Mouse (Mus musculus): ENCODE data around the gene Nedd9. TPM values are rescaled to one million over a fixed set of nuclear protein-coding genes. Genes with fewer than 3 reads are reported as not detected.
"Not testable (repeated sequence)": the region's sequence is repeated elsewhere in the genome, so short reads cannot be mapped to it uniquely, and the experiment has no call there.

Gene Nedd9
- total RNA-seq, 2 experiments from 2014 or later, result 6.4 to 17.0 TPM

GRCm38 (mm10) chr13:41381806-41382546 lies 105.2 kb downstream of the Nedd9 start:
- no peak for ATAC-seq (replicated peaks; ENCODE audit: low FRiP score, low TSS enrichment, poor library complexity, severe bottlenecking)

DNA sequence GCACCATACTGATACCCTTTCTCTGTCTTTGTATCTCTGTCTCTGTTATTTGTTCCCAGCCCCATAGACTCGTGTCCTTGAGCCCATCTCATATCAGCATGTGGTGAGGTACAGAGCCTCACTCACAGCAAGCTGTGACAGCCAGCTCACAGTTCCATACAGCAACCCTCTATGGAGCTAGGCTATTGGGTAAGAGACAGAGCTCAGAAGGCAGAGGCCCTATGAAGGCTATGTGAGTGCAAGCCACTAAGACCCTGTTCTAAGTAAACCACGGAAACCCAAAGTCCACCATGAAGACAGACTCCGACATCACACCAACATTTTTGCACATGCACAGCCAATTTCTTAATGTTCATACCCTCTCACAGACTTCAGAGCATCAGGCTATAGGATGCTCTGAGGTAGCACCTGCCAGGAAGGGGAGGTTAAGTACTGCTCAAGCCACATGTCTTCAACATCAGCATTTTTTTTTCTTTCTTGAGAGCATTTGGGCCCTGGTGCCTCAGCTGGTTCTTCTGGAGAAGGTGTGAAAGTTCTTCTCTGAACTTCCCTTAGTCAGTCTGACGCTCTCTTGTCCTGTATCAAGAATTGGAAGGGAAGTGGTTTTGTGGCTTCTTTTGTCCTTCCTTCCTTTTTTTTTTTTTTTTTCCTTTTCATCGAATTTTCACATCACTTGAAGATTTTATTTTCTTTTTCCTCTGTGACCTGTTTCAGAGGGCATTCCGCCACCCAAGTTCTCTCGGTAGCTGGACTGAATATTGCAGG lies 105.9 kb downstream of the Nedd9 start:
- ATAC-seq (replicated peaks; ENCODE audit: low FRiP score, low TSS enrichment, poor library complexity, severe bottlenecking), result no peak

- no peak for ATAC-seq (replicated peaks; ENCODE audit: low FRiP score, low TSS enrichment, poor library complexity, severe bottlenecking)
These were observed 107.2 kb downstream of the Nedd9 start for GRCm38 (mm10) chr13:41379951-41380465.

- ATAC-seq (replicated peaks; ENCODE audit: low FRiP score, low TSS enrichment, poor library complexity, severe bottlenecking), result no peak
These were observed 108.7 kb downstream of the Nedd9 start for GRCm38 (mm10) chr13:41378462-41378861.

DNA sequence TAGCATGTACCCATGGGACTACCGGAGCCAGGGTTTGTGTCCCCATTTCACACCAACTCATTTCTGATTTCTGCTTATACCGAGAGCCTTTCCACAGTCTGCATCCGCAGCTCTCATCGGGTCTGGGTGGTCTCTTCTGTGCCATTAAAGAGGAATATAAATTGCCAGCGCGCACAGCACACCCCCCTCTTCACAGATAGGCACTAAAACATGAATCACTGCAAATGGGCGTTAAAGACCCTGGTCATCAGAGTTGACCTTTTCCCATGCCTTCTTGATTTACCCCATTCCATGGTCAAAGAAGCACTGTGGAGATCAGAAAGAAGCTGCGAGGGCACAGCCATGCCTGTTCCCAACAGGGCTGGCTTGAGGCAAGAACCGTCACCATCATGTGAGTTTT lies 109.3 kb downstream of the Nedd9 start:
- no peak for ATAC-seq (replicated peaks; ENCODE audit: low FRiP score, low TSS enrichment, poor library complexity, severe bottlenecking)

- ATAC-seq (replicated peaks; ENCODE audit: low FRiP score, low TSS enrichment, poor library complexity, severe bottlenecking), result no peak
These were observed 110.1 kb downstream of the Nedd9 start for GRCm38 (mm10) chr13:41377011-41377431.

DNA sequence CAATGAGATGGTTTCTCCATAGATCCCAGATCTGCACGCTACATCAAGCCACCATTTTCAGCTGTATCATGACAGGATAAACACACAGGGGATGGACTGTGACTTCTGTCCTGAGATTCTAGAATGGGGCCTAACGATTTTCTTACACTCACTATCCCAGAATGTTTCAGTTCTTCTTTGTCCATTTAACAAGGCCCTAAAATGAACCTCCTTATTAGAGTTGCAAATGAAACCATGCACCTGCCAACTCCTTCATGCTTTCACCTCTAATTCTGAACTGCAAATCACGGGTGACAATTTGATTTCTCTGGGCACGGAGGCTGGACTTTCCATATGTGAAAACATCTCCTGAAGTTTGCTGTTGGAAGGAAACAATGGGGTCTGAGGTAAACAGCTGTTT lies 111.1 kb downstream of the Nedd9 start:
- ATAC-seq (replicated peaks; ENCODE audit: low FRiP score, low TSS enrichment, poor library complexity, severe bottlenecking), result no peak

DNA sequence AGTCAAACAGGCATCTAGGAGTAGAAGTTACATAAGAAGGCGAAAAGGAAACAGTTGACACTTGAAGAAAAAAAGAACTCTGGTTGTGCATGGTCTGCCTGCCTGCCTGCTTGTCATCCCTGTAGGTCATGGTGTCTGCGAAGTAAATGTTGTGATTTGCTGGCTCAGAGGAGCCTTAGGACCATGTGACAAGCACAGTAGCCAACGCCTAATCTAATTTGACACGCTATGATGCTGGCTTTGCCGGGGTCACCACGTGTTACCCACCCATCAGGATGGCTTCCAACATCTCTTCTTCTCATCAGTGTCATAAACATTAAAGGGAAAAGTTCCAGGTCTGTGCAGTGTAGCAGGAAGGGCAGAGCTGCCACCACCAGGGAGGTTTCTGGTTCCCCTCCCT lies 111.5 kb downstream of the Nedd9 start:
- ATAC-seq (replicated peaks; ENCODE audit: low FRiP score, low TSS enrichment, poor library complexity, severe bottlenecking), result no peak

DNA sequence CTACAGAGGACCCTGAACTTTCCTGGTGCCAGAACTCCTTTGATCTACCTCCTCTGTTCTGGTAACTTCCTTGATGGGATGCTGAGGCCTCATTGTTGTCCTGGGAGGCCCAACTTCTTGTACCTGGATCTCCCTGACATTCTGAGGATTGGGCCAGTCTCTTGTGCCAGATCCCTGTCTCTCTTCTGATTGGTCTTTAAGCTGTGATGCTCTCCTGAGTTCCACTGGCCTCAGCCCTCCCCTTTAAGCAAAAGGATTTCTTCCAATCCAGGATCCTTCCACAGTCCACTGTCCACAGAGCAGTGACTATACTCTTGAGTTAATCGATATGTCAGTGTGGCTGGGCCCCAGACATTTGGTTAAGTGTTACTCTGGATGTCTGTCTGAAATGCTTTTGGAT lies 112.3 kb downstream of the Nedd9 start:
- no peak for ATAC-seq (replicated peaks; ENCODE audit: low FRiP score, low TSS enrichment, poor library complexity, severe bottlenecking)

- no peak for ATAC-seq (replicated peaks; ENCODE audit: low FRiP score, low TSS enrichment, poor library complexity, severe bottlenecking)
These were observed 114.4 kb downstream of the Nedd9 start for GRCm38 (mm10) chr13:41372555-41373460.

DNA sequence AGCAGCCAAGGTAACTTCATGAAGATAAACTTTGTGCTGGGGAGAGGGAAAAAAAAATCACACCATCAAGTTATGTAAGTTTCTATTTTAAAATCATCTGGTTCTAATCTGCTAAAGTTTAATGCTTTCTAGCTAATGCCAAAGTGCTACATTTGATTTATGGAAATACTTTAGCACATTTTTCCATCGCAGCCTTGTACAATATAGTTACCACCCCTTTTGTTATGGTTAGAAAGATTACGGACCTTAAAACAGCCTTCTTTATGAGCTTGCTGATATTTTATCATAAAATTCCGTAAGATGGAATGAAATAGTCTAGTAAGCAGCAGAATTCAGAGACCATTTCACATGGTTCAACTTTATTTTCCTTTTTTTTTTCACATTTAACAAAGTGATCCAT lies 115.6 kb downstream of the Nedd9 start:
- ATAC-seq (replicated peaks; ENCODE audit: low FRiP score, low TSS enrichment, poor library complexity, severe bottlenecking), result no peak

GRCm38 (mm10) chr13:41368612-41369011 lies 118.5 kb downstream of the Nedd9 start:
- no peak for ATAC-seq (replicated peaks; ENCODE audit: low FRiP score, low TSS enrichment, poor library complexity, severe bottlenecking)

- no peak for ATAC-seq (replicated peaks; ENCODE audit: low FRiP score, low TSS enrichment, poor library complexity, severe bottlenecking)
These were observed 120.0 kb downstream of the Nedd9 start for GRCm38 (mm10) chr13:41367176-41367611.

DNA sequence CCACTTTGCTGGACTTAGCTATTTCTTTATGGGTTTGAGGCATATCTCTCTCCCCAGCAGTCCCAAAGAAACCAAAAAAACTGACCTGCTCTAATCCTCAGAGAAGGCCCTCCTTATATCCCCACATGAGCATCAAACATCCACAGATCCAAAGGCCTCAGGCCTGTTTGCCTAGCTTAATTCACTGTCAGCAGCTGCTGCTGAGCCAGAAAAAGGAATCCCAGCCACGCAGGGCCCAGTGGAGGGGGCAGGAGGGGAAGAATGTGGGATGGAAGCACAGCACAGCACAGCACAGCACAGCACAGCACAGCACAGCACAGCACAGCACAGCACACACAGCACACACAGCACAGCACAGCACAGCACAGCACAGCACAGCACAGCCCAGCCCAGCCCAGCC lies 120.6 kb downstream of the Nedd9 start:
- ATAC-seq (replicated peaks; ENCODE audit: low FRiP score, low TSS enrichment, poor library complexity, severe bottlenecking), result not testable (repeated sequence)

DNA sequence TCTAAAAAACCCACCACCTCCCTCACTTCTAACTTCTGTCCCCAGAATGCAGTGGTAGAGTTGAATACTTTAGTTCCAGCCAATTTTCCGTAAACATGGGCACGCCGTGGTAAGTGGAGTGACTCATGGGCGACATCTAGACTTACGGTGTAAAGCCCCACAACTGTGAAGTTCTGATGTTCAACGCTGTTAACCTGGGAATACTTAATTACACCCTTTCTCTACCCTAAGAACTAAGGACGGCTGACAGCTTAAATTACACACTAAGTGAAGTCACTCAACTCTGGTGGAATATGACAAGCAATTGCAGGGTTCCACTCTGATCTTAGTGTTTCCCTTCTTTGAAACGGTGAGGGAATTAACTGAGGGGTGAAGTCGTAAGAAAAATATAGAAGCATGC lies 122.9 kb downstream of the Nedd9 start:
- ATAC-seq (replicated peaks; ENCODE audit: low FRiP score, low TSS enrichment, poor library complexity, severe bottlenecking), result no peak

DNA sequence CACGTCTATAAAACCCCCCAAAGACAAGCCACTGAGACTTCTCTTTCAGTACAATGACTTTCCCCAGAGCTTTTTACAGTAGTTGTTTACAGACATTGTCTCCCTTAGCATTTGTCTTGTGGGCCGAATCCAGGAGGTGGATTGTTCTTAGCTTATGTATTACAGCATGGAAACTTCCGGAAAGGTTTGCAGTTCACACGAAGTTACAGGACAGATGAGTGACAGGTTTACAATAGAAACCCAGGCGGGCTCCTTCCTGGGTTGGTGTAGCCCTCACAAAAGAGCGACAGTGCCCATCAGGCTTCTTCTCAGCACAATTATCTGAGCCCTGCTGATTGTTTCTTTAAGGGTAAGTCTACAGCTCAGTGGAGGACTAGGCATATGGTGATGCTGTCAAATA lies 124.3 kb downstream of the Nedd9 start:
- no peak for ATAC-seq (replicated peaks; ENCODE audit: low FRiP score, low TSS enrichment, poor library complexity, severe bottlenecking)

DNA sequence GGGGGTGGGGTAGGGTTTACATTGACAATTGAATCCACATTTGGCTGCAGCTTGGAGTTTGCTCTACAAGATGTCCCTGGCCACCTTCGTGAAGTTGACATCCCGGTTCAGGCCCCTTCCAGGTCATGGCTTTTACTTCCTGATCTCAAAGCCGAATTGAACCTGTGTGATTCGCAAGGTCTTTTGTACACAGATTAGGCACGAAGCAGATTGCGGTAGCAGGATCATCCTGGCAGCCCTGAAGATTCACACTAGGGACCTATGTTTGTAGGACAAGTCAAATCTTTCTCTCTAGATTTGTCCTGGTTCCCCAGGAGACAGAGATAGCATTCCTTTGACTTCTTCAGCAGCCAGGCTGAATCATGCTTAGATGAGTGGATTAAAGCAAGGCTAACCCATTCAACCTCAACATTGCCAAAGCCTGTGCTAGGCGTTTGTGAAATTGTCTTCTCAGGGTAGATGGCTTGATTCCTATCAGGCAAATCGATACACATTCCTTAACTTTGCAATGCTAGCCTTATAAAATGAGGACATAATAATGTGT lies 126.8 kb downstream of the Nedd9 start:
- ATAC-seq (replicated peaks; ENCODE audit: low FRiP score, low TSS enrichment, poor library complexity, severe bottlenecking), result no peak

GRCm38 (mm10) chr13:41359330-41360215 lies 127.6 kb downstream of the Nedd9 start:
- ATAC-seq (replicated peaks; ENCODE audit: low FRiP score, low TSS enrichment, poor library complexity, severe bottlenecking), result peak; percentile 13; the same call in 1 of the 2 replicates
